Mouse (Mus musculus): ENCODE measurements at regions not wholly inside any gene's neighbourhood (a gene's known extent, or its start where the extent isn't known, plus 50 kb on each side); places are given as distances from the start of the nearest gene placed in this dataset.

GRCm38 (mm10) chr12:16052353-16052752, 235.6 kb upstream of the Trib2 start:
- TF ChIP-seq CTCF (IDR thresholded peaks at IDR 0.05; ENCODE audit: borderline replicate concordance, extremely low read depth, insufficient read depth, insufficient read length) (no peak), POLR2A (IDR thresholded peaks at IDR 0.05; ENCODE audit: borderline replicate concordance, extremely low read depth, insufficient read depth, insufficient read length, poor library complexity, severe bottlenecking) (no peak)

All from brain, embryonic 14.5 days (tissue).